Mouse (Mus musculus): ENCODE data around the gene Cdc42ep2. TPM values are rescaled to one million over a fixed set of nuclear protein-coding genes. Genes with fewer than 3 reads are reported as not detected.
"Not testable (repeated sequence)": the region's sequence is repeated elsewhere in the genome, so short reads cannot be mapped to it uniquely, and the experiment has no call there.

The Cdc42ep2 gene
- total RNA-seq, 2 experiments from 2014 or later, result not detected

DNA sequence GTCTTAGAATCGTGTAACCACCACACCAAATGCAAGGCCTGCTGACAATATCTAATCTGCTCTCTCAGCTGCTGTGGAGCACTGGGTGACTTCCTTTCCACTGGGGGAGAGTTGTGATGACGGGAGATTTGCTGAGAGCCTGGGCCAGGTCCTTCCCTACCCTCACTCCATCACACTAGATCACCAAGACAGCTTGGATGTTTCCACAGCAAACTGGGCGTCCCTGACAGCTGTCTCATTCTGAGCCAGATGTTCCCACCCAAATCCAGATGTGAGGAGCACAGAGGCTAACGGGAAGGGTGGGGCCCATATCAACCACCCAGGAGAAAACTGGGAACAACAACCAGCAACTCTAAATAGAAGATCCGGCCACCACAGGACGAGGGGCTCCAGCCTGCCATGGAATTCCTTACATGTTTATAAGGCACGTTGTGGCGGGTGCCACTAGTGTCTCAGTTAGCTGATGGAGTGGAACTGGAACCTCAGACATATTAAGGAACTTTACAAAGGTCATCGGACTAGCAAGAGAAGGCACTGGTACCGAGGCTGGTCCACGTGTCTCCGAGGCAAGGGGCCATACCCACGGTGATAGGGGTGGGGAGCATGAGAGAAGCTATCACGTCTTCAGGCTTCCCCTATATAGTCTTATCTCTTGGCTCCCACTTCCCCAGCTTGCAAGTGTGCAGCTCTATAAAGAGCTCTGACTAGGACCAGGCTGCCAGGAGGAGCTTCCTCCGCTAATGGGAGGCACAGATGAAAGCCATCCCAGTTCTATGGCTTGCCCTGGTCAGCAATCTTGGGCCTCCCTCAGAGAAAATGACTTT, 2.3 kb downstream of the Cdc42ep2 start:
- peak; percentile 62 for ATAC-seq (replicated peaks; ENCODE audit: low FRiP score, low TSS enrichment, poor library complexity, severe bottlenecking)

DNA sequence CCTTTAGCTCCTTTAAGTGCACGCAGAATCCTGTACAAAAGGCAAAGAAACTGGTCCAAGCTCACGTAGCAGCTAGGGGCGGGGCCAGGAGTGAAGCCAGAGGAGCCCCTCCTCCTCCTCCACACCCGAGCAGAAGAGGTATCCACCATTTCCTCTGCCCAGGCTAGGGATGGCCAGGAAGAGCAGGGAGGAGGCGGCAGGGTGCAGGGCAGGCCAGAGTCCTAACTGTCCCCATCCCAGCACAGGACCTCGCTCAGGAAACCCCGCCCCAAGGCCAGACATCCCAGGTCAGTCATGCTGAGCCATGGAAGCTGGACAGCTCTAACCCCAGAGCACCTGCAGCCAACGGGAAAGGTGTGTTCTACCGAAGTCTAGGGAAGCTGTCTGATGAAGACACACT, 2.9 kb downstream of the Cdc42ep2 start:
- 0 out of 2 replicates have a peak, but pooled peaks have one; percentile 0 for ATAC-seq (replicated peaks; ENCODE audit: low FRiP score, low TSS enrichment, poor library complexity, severe bottlenecking)

DNA sequence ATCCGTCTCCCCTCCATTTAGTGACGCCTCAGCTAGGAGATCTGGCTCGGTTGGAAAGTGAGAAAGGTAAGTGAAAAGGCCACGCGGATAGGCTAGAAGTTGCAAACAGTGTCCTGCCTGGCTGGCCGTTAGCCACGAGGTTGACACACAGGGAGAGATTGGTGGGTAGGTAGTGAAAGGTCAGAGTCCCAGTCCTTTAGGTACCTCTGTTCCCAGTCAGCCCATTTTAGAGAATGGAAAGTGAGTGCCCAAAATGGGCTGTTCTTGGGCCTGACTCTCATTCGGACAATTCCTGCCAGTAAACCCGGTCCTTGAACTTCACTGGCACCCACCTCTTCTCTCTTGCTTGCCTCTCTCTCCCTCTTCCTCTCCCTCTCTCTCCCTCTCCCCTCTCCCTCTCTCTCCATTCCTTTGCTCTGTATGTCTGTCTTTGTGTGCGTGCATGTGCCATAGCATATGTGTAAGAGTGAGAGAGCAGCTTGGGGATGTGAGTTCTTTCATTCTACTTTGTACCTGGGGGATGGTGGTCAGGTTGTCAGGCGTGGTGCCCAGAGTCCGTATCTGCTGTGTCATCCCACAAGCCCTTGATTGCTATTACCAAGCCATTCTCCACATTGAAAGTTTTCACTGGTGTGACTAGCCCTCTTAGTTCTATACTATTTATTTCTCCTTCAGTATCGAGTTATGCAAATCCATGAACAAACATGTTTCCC, 11.5 kb downstream of the Cdc42ep2 start, which contains the start of gene Dpf2:
Dpf2 (minus strand) TSS at position 4 of the 713 bp plus-strand sequence.
- ATAC-seq (replicated peaks; ENCODE audit: low FRiP score, low TSS enrichment, poor library complexity, severe bottlenecking), result peak; percentile 27; the same call in 1 of the 2 replicates

DNA sequence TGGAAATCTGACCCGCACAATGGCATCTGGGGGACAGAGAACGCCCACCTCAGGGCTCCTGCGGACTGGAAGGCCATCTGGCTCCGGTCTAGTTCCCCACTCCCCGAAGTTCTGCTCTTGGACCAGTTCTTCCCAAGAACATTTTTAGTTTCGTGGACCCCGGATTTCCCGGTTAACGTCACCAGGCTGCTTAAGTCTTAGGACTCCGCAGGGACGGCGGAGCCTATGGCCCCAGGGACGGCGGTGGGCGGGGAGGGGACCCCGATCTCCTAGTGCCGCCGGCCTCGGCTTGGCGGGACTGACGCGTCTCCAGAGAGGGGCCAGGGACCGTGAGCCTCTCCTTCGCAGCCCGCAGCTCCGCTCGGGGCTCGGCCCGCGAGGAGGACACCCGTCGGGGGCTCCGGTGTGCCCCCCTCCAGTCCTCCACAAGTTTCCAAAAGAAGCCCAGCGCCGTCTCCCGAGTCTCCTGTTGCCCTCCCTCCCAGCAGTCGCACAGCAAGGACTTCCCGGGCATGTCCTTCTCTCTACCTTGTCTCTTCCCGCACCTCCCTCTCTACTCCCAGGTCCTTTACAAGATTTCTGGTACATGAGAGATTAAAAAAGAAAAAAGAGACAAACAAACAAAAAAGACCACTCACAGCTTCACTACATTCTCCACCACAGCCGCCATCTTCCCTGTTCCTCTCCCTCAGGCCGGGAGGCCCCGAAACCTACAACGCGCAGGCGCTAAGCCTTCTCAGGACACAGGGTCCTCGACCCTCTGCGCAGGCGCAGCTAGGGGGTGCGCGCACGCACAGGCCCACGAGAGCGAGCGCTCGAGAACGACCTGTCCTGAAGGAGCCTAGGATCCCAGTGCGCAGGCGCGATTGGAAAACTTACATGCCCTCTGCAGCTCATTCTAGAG, 12.3 kb downstream of the Cdc42ep2 start:
- peak; percentile 94 for ATAC-seq (replicated peaks; ENCODE audit: low FRiP score, low TSS enrichment, poor library complexity, severe bottlenecking)

DNA sequence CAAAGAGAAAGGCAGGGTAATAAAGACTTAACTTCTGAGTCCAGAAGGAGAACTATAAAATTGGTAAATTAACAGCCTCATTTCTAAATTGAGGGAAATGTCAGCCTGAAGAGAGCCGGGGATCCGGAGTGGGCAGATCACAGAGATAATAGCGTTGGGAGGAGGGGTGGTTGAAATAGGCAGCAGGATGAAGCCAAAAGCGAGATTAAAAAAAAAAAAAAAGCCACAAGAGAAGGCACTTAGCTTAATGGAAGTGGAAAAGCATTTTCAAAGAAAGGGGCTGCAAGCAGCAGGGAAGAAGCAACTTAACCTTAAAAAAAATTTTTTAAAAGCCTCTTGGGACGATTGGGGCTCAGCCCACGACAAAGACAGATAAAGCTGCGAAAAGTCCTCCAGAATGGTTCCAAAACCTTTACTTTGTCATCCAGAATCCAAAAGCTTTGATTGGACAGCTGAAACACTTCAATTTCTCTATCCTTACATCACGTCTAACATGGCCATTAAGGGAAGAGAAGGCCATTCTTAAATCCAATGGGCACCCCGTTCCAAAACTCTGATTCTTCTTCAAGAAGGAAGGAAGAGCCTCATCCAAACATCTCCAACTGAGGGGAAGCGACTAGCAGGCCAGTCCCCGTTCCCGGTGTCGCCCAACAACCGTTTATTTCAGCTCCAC, 13.1 kb downstream of the Cdc42ep2 start:
- ATAC-seq (replicated peaks; ENCODE audit: low FRiP score, low TSS enrichment, poor library complexity, severe bottlenecking), result no peak

DNA sequence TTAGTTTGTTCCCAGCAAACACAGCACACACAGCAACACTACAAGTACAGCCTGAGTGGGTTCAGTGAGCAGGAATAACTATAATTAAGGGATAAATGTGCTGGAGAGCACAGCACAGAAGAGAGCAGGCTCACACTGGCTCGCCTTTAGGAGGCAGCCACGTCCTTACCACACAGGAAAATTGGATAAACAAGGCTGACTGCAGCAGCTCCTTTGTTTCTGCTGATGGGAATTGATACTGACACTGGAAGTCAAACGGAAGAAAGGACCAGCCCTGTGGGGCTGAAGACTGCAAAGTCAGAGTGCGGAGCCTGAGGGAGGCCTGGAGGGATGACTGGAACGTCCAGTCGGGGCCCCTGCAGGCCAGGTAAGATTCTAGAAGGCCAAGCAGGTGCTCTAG, 14.4 kb downstream of the Cdc42ep2 start:
- ATAC-seq (replicated peaks; ENCODE audit: low FRiP score, low TSS enrichment, poor library complexity, severe bottlenecking), result no peak

DNA sequence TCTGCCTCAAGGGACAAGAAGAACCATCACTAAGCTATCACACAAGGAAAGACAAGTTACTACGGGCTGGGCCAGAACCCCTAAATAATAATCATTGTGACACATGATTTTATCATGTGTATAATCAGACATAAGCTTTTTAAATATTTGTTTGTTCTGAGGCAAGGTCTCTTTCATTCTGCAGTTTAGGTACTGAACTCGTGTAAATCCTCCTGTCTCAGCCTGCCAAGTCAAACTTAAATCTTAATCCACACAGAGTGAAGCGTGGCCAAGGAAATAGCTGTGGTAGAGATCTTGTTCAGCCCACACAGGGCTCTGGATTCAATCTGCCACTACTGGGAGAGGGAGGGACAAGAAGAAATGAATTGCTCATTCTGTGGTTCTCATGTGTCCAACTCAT, 17.3 kb downstream of the Cdc42ep2 start:
- no peak for ATAC-seq (replicated peaks; ENCODE audit: low FRiP score, low TSS enrichment, poor library complexity, severe bottlenecking)

DNA sequence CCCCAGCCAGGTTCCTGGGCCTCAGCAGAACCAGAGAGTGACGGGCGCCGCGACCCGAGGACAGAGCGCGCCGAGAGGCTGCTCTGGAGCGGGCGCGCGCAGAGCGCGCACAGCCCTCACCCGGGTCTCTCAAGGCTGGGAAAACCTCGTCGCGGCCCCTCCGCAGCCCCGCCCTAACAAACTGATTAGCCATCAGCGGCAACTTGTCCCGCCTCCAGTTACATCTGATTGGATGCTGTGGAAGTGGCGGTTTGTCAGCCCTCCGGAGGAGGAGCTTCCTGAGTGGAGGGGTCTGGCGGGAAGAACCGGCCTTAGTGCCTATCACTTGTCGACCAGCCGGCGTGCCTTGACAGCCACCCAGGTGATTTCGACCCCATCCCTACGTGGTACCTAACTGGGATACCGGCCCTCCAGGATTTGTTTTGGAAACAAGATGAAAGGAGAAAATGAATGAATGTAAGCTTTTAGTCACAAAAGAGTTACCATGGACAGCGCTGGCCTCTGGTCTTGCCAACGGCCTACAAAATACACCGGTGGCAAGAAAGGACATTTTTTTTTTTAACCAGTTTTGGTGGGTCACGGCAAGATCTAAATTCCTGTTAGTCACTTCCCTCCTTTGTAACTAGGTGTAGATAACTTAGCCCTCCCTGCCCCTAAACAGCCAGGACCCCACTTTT, 30.5 kb downstream of the Cdc42ep2 start, which contains the start of gene Tigd3:
Tigd3 (minus strand) TSS at position 148 of the 677 bp plus-strand sequence.
- peak; percentile 95 for ATAC-seq (replicated peaks; ENCODE audit: low FRiP score, low TSS enrichment, poor library complexity, severe bottlenecking)

DNA sequence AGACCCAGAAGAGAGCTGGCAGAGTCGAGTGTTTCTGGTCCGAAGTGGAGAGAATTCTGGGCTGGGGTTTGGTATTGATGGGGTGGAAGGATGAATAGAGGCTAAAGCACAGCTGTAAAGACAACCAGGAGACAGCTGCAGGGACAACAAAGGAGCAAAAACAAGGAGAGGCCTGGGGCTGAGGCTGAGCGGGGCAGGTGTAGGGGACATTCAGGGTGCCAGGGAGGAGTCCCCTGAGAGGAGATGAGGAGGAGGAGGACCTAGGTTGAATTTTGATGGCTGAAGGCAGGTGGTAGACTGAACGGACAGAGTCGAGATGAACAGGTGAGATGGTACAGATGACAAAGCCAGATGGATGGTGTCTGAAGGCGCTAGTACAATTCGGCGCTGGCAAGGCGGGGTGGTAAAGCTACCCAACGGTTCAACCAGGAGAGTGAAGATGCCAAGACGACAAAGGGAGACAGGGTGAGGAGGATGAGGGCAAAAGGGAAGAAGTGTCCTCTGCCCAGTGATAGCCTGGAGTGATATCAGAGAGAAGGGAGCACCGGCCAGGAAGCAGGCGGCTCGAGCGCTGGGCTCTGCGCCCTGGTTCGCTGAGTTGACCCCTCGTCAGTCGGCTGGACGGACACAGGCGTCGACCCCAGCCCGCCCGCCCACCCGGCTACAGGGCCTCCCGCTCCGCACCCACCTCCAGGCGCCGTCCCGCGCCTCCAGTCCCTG, 31.2 kb downstream of the Cdc42ep2 start:
- ATAC-seq (replicated peaks; ENCODE audit: low FRiP score, low TSS enrichment, poor library complexity, severe bottlenecking), result no peak

DNA sequence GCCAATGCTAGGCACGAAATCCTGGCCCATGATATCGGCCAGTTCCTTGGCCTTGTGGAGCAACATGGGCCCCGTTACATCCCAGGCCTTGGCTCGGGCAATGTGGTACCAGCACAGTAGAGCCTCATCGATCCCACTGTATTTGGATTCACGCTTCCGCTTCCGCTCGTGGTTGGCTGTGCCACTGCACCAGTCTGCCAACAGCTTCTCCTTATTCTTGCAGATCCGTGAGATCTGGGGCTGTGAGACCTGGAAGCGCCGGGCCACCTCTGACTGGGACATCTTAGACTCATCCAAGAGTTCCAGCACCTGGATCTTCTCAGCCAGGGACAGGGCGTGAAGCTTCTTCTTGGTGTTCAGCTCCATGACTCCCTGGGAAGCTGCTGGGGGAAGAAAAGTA, 31.9 kb downstream of the Cdc42ep2 start:
- ATAC-seq (replicated peaks; ENCODE audit: low FRiP score, low TSS enrichment, poor library complexity, severe bottlenecking), result no peak

DNA sequence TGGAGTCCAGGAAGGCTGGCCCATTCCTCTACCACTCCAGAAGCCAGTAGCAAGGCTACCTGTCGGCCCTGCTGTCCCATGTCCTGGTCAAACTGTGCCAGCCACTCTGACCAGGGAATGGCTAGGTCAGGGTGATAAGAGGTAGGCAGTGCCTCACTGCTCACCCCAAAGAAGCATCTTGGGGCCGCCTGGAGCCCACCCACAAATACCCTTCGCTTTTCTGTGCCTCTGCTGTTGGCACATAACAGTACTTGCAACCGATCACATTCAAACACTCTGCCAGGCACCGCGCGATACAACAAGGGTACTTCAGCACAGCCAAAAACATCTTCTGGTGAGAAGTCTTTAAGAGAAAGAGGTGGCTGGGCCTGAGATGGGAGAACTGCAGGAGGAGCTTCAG, 32.4 kb downstream of the Cdc42ep2 start:
- no peak for ATAC-seq (replicated peaks; ENCODE audit: low FRiP score, low TSS enrichment, poor library complexity, severe bottlenecking)

DNA sequence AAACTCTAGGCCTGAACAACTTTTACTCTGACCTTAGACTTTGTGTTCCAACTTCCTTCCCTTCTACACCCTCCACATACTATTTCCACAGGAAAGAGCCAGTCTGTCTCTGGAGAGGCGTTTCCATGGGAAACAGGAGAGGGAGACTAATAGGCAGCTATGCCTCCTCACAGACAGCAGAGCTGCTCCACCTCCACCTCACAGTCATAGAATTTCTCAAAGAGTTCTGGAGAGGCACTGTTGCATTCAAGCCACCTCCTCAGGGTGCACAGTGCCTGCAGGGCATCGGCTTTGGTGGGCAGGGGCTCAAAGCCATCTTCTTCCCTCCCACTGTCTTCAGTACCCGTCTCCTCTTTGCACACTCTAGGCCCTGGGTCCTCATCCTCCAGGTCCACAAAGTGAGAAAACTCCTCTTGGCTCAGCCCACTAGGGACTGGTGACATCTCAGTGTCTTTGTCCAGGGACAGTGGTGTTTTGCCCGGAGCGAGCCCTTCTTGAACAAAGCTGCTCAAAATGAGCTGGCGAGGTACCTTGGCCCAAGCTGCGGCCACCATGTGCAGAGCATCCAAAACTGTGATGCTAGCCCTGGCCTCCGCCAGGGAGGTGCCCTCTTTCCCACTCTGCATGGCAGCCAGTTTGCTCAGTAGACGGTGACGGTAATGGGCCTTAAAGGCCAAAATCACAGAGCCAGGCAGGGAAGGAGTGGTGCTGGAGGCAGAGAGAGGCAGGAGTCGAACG, 32.9 kb downstream of the Cdc42ep2 start:
- ATAC-seq (replicated peaks; ENCODE audit: low FRiP score, low TSS enrichment, poor library complexity, severe bottlenecking), result no peak

DNA sequence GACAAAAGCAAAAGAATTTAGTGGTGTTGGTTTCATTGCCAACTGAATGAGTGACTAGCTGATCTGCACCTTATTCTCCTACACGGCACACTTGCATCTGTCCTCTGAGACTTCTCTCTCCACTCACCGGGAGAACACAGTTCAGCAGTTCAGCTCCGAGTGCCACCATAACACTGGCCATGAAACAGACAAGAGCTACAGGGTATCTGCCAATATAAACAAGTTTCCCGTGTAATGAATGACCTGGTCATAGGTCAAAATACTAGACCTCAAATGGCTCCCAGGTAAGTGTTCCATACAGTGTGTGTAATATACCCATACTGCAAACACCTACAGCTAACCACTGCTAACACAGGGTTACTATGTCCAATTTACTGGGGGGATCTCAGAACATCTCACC, 35.4 kb downstream of the Cdc42ep2 start:
- ATAC-seq (replicated peaks; ENCODE audit: low FRiP score, low TSS enrichment, poor library complexity, severe bottlenecking), result no peak

DNA sequence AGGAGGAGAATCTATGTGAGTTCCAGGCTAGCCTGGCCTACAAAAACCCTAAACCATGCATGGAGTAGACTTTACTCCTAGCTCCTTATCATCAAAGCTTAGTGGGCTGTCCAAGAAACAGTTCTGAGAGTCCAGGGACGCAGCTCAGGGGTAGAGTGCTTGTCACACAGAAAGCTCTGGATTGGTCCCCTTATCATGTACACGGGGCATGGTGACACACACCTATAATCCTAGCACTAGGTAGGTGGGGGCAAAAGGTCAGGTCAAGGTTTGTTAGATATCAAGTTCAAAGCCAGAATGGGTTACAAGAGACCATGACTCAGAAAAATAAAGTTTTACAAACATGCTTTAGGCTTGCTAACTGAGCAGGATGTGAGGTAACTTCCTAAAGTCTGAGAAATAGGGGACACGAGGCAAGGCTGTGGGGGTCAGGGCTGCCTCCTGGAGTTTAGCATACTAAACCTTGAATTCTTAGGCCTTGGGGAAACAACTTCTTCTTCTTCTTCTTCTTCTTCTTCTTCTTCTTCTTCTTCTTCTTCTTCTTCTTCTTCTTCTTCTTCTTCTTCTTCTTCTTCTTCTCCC, 37.3 kb downstream of the Cdc42ep2 start:
- no peak for ATAC-seq (replicated peaks; ENCODE audit: low FRiP score, low TSS enrichment, poor library complexity, severe bottlenecking)

DNA sequence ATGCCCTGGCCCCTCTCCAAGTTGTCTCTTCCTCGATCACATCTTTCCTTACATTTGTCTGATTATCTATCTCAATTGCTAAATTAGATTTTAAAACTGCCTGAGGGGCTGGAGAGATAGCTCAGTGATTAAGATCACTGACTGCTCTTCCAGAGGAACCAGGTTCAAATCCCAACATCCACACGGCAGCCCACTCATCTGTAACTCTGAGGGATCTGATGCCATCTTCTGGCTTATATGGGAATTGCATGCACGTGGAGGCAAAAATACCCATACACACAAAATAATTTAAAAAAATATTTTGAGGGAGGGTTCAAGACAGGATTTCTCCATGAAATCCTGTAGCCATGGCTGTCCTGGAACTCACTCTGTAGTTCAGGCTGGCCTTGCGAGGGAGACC, 38.8 kb downstream of the Cdc42ep2 start:
- no peak for ATAC-seq (replicated peaks; ENCODE audit: low FRiP score, low TSS enrichment, poor library complexity, severe bottlenecking)

DNA sequence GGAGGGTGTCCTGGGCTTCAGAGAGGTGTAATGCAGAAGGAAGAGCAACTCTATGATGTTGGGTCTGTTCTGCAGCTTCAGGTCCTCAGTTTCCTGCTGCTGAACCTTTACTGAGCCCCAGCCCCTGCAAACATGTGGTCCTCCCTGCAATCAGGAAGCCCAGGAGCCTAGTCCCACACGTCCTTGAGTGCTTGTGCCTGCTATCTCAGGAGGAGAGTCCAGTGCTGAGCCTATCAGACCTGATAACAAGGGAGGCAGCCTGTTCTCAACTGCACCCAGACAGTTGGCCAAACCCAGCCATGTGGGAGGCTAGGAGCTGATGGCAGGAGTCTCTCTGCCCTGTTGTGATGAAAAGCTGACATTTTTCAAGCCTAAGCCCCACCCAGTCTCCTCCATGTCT, 40.7 kb downstream of the Cdc42ep2 start:
- ATAC-seq (replicated peaks; ENCODE audit: low FRiP score, low TSS enrichment, poor library complexity, severe bottlenecking), result peak; percentile 89

DNA sequence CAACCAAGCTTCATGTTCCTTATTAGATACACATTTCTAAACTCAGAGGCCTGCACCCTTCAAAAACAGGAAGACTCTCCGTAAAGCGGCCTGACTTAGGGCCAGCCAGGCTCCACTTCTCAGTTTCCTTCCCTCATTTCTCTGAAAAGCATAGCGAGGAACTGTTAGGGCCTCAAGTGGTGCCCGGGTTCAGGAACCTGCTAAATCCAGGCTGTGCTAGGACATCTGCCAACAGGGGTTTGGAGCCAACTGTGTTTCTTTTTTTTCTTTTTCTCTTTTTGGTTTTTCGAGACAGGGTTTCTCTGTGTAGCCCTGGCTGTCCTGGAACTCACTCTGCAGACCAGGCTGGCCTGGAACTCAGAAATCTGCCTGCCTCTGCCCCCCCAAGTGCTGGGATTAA, 42.5 kb downstream of the Cdc42ep2 start:
- ATAC-seq (replicated peaks; ENCODE audit: low FRiP score, low TSS enrichment, poor library complexity, severe bottlenecking), result not testable (repeated sequence)

All from megakaryocyte-erythroid progenitor cell, adult 5-6 weeks (primary cell).